Mouse (Mus musculus) activated CD4-positive, CD25-positive, alpha-beta regulatory T cell, adult 4 months (primary cell): ENCODE measurements around the gene Lrrc34. TPM values are rescaled to one million over a fixed set of nuclear protein-coding genes. Genes with fewer than 3 reads are reported as not detected.

Experiments
- ATAC-seq: one replicate; pipeline ENCODE4 v1.8.0; 2017
- polyA plus RNA-seq, 2 experiments: library from polyadenylated mRNA; unstranded; fragments of 100-300 nt; shearing (Covaris generic); gene quantifications; one replicate each; pipeline ENCODE4 v1.2.1; 2017

The Lrrc34 gene
- polyA plus RNA-seq: under 1 TPM in 1 of 2 experiments, not detected in 1; 0.24 TPM

GRCm38 (mm10) chr3:30647440-30648090, at the start of gene Lrrc34:
Lrrc34 (minus strand) TSS chr3:30647869.
- ATAC-seq: no peak

GRCm38 (mm10) chr3:30696346-30696745, 48.7 kb upstream of the Lrrc34 start:
- ATAC-seq: no peak

GRCm38 (mm10) chr3:30695661-30696060, 48.0 kb upstream of the Lrrc34 start:
- ATAC-seq: no peak

- ATAC-seq: no peak
Observed at GRCm38 (mm10) chr3:30690976-30691375, 43.3 kb upstream of the Lrrc34 start.

- no peak for ATAC-seq
Observed at GRCm38 (mm10) chr3:30687216-30687615, 39.5 kb upstream of the Lrrc34 start.

- no peak for ATAC-seq
Observed at GRCm38 (mm10) chr3:30683190-30683589, 35.5 kb upstream of the Lrrc34 start.

- no peak for ATAC-seq
Observed at GRCm38 (mm10) chr3:30658486-30658885, 10.8 kb upstream of the Lrrc34 start.

- ATAC-seq: no peak
Observed at GRCm38 (mm10) chr3:30655937-30656336, 8.3 kb upstream of the Lrrc34 start.

GRCm38 (mm10) chr3:30650062-30650841, 2.6 kb upstream of the Lrrc34 start:
- ATAC-seq: peak; percentile 19

- ATAC-seq: no peak
Observed at GRCm38 (mm10) chr3:30648466-30648865, 797 bp upstream of the Lrrc34 start.

GRCm38 (mm10) chr3:30646761-30647160, 908 bp downstream of the Lrrc34 start:
- no peak for ATAC-seq

- no peak for ATAC-seq
Observed at GRCm38 (mm10) chr3:30644207-30644606, 3.5 kb downstream of the Lrrc34 start, which contains the start of gene Lrriq4. Lrriq4 (plus strand) TSS chr3:30644507.

- no peak for ATAC-seq
Observed at GRCm38 (mm10) chr3:30635629-30636028, 12.0 kb downstream of the Lrrc34 start.

GRCm38 (mm10) chr3:30633681-30634080, 14.0 kb downstream of the Lrrc34 start:
- no peak for ATAC-seq

- no peak for ATAC-seq
Observed at GRCm38 (mm10) chr3:30620132-30620531, 27.5 kb downstream of the Lrrc34 start.

GRCm38 (mm10) chr3:30610930-30611329, 36.7 kb downstream of the Lrrc34 start:
- peak; percentile 62 for ATAC-seq

- peak; percentile 53 for ATAC-seq
Observed at GRCm38 (mm10) chr3:30608999-30609398, 38.7 kb downstream of the Lrrc34 start.

- ATAC-seq: no peak
Observed at GRCm38 (mm10) chr3:30603256-30603655, 44.4 kb downstream of the Lrrc34 start.

GRCm38 (mm10) chr3:30602740-30603098, 45.0 kb downstream of the Lrrc34 start:
- peak; percentile 33 for ATAC-seq

- ATAC-seq: peak; percentile 79
Observed at GRCm38 (mm10) chr3:30602065-30602739, 45.5 kb downstream of the Lrrc34 start, which contains the start of gene Mynn. Mynn (plus strand) TSS chr3:30602065.

- no peak for ATAC-seq
Observed at GRCm38 (mm10) chr3:30601610-30602064, 46.0 kb downstream of the Lrrc34 start.

- peak; percentile 37 for ATAC-seq
Observed at GRCm38 (mm10) chr3:30601175-30601574, 46.5 kb downstream of the Lrrc34 start.

- no peak for ATAC-seq
Observed at GRCm38 (mm10) chr3:30600717-30601116, 47.0 kb downstream of the Lrrc34 start.
